Mouse (Mus musculus) kidney, adult 2 months (tissue): Measurements from ENCODE around the gene Coa7. TPM values are rescaled to one million over a fixed set of nuclear protein-coding genes. Genes with fewer than 3 reads are reported as not detected.

Source experiments
- DNase-seq: peaks from one replicate; pipeline ENCODE4 v3.0.0; 2021
- H3K27ac ChIP-seq: fragments of 200-500 bp; 2 replicates; pipeline ENCODE4 v1.5.1; 2012; ENCODE audit warnings: low read depth, low read length, control low read depth, inconsistent platforms; ENCODE audit not compliant: insufficient read depth
- H3K27me3 ChIP-seq: fragments of 200-500 bp; replicated peaks from 2 replicates; pipeline ENCODE4 v1.6.1; 2012; ENCODE audit warnings: mild to moderate bottlenecking, moderate library complexity, low read length, inconsistent platforms; ENCODE audit not compliant: control insufficient read depth, insufficient read depth
- H3K36me3 ChIP-seq: fragments of 200-500 bp; 2 replicates; pipeline ENCODE4 v1.6.1; 2012; ENCODE audit warnings: mild to moderate bottlenecking, moderate library complexity, low read length, inconsistent platforms; ENCODE audit not compliant: control insufficient read depth, insufficient read depth
- H3K4me1 ChIP-seq: fragments of 200-500 bp; 2 replicates; pipeline ENCODE4 v1.6.1; 2011; ENCODE audit warnings: low read length; ENCODE audit not compliant: control insufficient read depth, insufficient read depth
- H3K4me3 ChIP-seq: fragments of 200-500 bp; 2 replicates; pipeline ENCODE4 v1.5.1; 2011; ENCODE audit warnings: mild to moderate bottlenecking, low read depth, low read length, control low read depth; ENCODE audit not compliant: insufficient read depth
- CTCF ChIP-seq: fragments of 200-500 bp; conservative IDR thresholded peaks from 2 replicates; pipeline ENCODE4 v1.5.1; 2011; ENCODE audit warnings: low read depth, mild to moderate bottlenecking, control low read depth, low read length, moderate library complexity, mixed read lengths; ENCODE audit not compliant: insufficient read depth, insufficient read length
- POLR2A ChIP-seq: fragments of 200-500 bp; IDR thresholded peaks from one replicate; pipeline ENCODE4 v1.6.1; 2011; ENCODE audit warnings: low read depth, low read length, control low read depth
- WGBS: fragments of 180-500 bp; shearing (Covaris S2); methylation state at CpG from one replicate; pipeline ENCODE4 v1.1.7; 2018; 5-methylcytosine and 5-hydroxymethylcytosine counted together
- polyA plus RNA-seq: library from polyadenylated mRNA; depleted of rRNA; stranded (reverse); fragments of >200 nt; gene quantifications from 2 replicates; pipeline ENCODE4 v1.2.3, GENCODE M21; 2012

Gene Coa7
- polyA plus RNA-seq, 1 experiment: 21.2 TPM

- Histone ChIP-seq H3K27me3 (no peaks in the 10 kb centered on the region), H3K36me3 (no peaks in the 10 kb centered on the region), H3K27ac (no peak overlapping the region), H3K4me3 (no peak overlapping the region), H3K4me1 (peaks cover 1% of the 10 kb centered on the region; the same call in 1 of the 2 replicates)
- DNase-seq: peak; percentile 60
- WGBS: 38% methylated on average over 8 of the region's 8 CpGs
- TF ChIP-seq CTCF: no peak
- no peak for TF ChIP-seq POLR2A
These were observed 29.5 kb downstream of the Coa7 start for GRCm38 (mm10) chr4:108357458-108357857.

DNA sequence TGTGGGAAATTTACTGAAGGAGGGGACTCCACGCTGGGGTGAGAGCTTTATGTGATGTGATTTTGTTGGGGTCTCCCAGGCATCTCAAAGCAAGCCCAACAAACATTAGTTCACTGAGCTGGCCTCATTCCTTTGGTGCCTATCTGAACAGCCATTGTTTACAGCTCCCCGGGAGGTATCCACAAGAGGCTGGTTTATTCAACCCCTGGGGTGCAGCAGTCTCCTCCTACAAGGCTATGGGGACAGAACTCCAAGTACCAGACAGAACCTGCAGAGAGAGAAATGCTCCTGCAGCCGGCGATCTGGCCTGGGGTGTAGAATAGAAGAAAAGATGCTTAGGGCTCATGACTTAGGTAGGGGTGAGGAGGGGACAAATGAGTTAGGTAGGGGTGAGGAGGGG, 30.6 kb downstream of the Coa7 start:
- no peak overlapping the region for H3K27ac ChIP-seq
- DNase-seq: no peak
- 75% methylated on average over 4 of the region's 4 CpGs for WGBS
- peaks cover 5% of the 10 kb centered on the region; the same call in 1 of the 2 replicates for H3K4me1 ChIP-seq
- TF ChIP-seq POLR2A (no peak), CTCF (no peak)
- H3K36me3 ChIP-seq: no peaks in the 10 kb centered on the region
- no peaks in the 10 kb centered on the region for H3K27me3 ChIP-seq
- no peak overlapping the region for H3K4me3 ChIP-seq

GRCm38 (mm10) chr4:108360136-108361055, 32.5 kb downstream of the Coa7 start:
- Histone ChIP-seq H3K27ac (no peak overlapping the region), H3K4me1 (peaks cover 5% of the 10 kb centered on the region; the same call in 1 of the 2 replicates), H3K27me3 (no peaks in the 10 kb centered on the region), H3K4me3 (peak overlapping the region; percentile 23; the same call in 1 of the 2 replicates), H3K36me3 (no peaks in the 10 kb centered on the region)
- DNase-seq: peak; percentile 31
- 46% methylated on average over 28 of the region's 28 CpGs for WGBS
- TF ChIP-seq POLR2A: no peak

DNA sequence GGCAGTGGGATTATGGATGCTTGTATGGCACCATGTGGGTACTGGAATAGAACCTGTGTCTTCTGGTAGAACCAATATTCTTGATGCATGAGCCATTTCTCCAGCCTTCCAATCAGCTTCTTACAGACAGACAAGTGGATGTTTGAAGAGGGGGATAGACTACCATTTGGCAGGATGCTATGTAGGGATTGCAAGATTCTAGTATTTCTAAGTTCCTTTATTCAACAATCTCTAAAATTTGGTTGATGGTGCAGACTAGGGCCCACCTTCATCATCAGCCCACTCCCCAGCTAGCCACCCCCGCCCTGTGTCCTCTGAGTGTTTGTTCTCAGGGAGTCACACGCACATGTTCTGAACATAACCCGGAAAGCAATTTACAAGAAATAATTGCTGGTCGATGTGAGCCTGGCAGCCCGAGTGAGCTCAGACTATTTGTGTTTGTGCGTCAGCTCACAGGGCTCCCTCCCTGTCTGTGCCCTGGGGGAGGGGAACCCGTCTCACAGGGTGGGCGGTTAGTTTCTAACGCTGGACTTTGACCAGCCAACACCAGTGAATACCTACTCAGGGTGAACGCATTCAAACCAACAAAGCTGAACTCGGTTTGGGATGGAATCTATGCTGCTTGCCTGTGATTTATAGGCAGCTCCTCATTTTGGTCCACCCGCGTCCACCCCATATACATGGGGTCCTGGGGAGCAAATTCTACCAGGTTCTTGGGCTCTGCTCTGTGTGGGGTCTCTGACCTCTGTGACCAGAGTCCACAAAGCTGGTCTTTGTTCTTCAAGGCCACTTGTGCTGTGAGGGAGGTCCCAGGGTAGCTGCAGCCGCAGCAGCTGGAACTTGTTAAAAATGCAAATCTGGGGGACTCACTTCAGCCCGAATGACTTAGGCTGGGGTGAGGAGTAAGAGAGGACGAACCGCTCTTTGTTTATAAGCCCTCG, 34.7 kb downstream of the Coa7 start:
- 22% methylated on average over 18 of the region's 18 CpGs for WGBS
- no peak for TF ChIP-seq POLR2A
- TF ChIP-seq CTCF: no peak
- H3K27me3 ChIP-seq: no peaks in the 10 kb centered on the region
- H3K4me1 ChIP-seq: peaks cover 5% of the 10 kb centered on the region; the same call in 1 of the 2 replicates
- H3K27ac ChIP-seq: no peak overlapping the region
- H3K4me3 ChIP-seq: no peak overlapping the region
- H3K36me3 ChIP-seq: no peaks in the 10 kb centered on the region
- DNase-seq: peak; percentile 60

GRCm38 (mm10) chr4:108363355-108364110, 35.6 kb downstream of the Coa7 start:
- no peak for TF ChIP-seq POLR2A
- TF ChIP-seq CTCF: no peak
- WGBS: 51% methylated on average over 7 of the region's 7 CpGs
- H3K36me3 ChIP-seq: no peaks in the 10 kb centered on the region
- no peaks in the 10 kb centered on the region for H3K27me3 ChIP-seq
- H3K4me3 ChIP-seq: no peak overlapping the region
- no peak overlapping the region for H3K27ac ChIP-seq
- no peak for DNase-seq
- peaks cover 5% of the 10 kb centered on the region; the same call in 1 of the 2 replicates for H3K4me1 ChIP-seq

DNA sequence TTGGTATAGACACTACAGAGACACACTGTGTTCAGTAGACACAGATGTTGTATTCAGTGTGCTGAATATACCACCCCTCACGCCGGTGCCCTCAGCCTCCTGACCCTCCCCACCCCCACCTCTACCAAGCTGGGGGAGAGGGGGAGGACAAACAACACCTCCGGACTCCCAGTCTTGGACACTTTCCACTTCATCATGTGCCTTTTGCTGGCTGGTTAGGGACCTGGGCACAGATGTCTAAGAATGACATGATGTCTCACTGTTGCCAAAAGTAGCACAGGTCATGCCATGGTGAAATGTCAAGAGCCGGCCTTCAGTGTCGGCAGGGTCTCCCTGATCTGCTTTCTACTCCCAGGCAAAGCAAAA, 36.2 kb downstream of the Coa7 start:
- H3K4me3 ChIP-seq: no peak overlapping the region
- H3K27ac ChIP-seq: no peak overlapping the region
- no peaks in the 10 kb centered on the region for H3K36me3 ChIP-seq
- peaks cover 8% of the 10 kb centered on the region; the same call in 1 of the 2 replicates for H3K4me1 ChIP-seq
- TF ChIP-seq CTCF (no peak), POLR2A (no peak)
- 21% methylated on average over 5 of the region's 5 CpGs for WGBS
- H3K27me3 ChIP-seq: no peaks in the 10 kb centered on the region
- peak; percentile 32 for DNase-seq
